Mouse (Mus musculus) layer of hippocampus, postnatal 25 days (tissue): ENCODE data around the gene Fat2. TPM values are rescaled to one million over a fixed set of nuclear protein-coding genes. Genes with fewer than 3 reads are reported as not detected.

Experiments used
- total RNA-seq, 2 experiments: library from RNA; stranded (reverse); gene quantifications; 2 replicates each; pipeline ENCODE4 v1.2.3; 2021

Gene Fat2
- total RNA-seq, 2 experiments from 2014 or later, result 0.44 to 0.63 TPM

Other genes starting within 250 kb of the Fat2 start
- 10 to 100 TPM; 38.7 to 42.5 TPM for gene Gm2a, start 238.4 kb downstream of the Fat2 start, total RNA-seq
- gene Slc36a3, start 184.9 kb downstream of the Fat2 start, total RNA-seq, result not detected
- gene Slc36a2, start 151.5 kb downstream of the Fat2 start, total RNA-seq, result under 1 TPM in 1 of 2 experiments, not detected in 1; 0.10 TPM
- gene Slc36a1, start 132.2 kb downstream of the Fat2 start, total RNA-seq, result 10 to 100 TPM; 59.3 to 61.5 TPM
- 100 to 1,000 TPM; 360 to 421 TPM for gene Sparc, start 86.6 kb upstream of the Fat2 start, total RNA-seq
- gene Atox1, start 124.7 kb upstream of the Fat2 start, total RNA-seq, result 100 to 1,000 TPM in 1 of 2 experiments, 10 to 100 TPM in 1; 95.7 to 109 TPM
- 10 to 100 TPM; 35.0 to 36.5 TPM for gene G3bp1, start 133.1 kb upstream of the Fat2 start, total RNA-seq